Mouse (Mus musculus) lung, postnatal 0 days (tissue): ENCODE measurements at regions not wholly inside any gene's neighbourhood (a gene's known extent, or its start where the extent isn't known, plus 50 kb on each side); places are given as distances from the start of the nearest gene placed in this dataset.

Experiments
- CTCF ChIP-seq: IDR thresholded peaks from 2 replicates; pipeline ENCODE4 v1.5.1; 2016; ENCODE audit warnings: antibody characterized with exemption, mild to moderate bottlenecking
- EP300 ChIP-seq: IDR thresholded peaks from 2 replicates; pipeline ENCODE4 v1.6.1; 2016; ENCODE audit warnings: antibody characterized with exemption, mild to moderate bottlenecking, control low read depth

GRCm38 (mm10) chr19:18353960-18354359 is 277.7 kb downstream of the Ostf1 start:
- TF ChIP-seq EP300: peak; percentile 91
- TF ChIP-seq CTCF: no peak
